Mouse (Mus musculus) G1E (cell line): ENCODE measurements around the gene Itgad.

Experiments
- CTCF ChIP-seq: IDR thresholded peaks from 2 replicates; pipeline ENCODE4 v1.5.1; 2012; ENCODE audit warnings: low read depth, low read length, inconsistent platforms, mixed read lengths
- GATA1 ChIP-seq: IDR thresholded peaks from 2 replicates; pipeline ENCODE4 v1.6.1; 2012; ENCODE audit warnings: borderline replicate concordance, low read length, inconsistent platforms, mixed read lengths
- GATA2 ChIP-seq: IDR thresholded peaks from 2 replicates; pipeline ENCODE4 v1.6.1; 2012; ENCODE audit warnings: low read depth, low read length, inconsistent platforms, borderline replicate concordance
- POLR2AphosphoS5 ChIP-seq: IDR thresholded peaks from 2 replicates; pipeline ENCODE4 v1.6.1; 2012; ENCODE audit warnings: low read depth, low read length, inconsistent platforms; ENCODE audit not compliant: insufficient replicate concordance
- TAL1 ChIP-seq: conservative IDR thresholded peaks from 2 replicates; pipeline ENCODE4 v1.6.1; 2012; ENCODE audit warnings: low read depth, low read length, inconsistent platforms, mixed read lengths

GRCm38 (mm10) chr7:128266056-128266455 lies 111.9 kb downstream of the Itgad start:
- TF ChIP-seq CTCF (no peak), GATA1 (no peak), GATA2 (no peak), POLR2AphosphoS5 (no peak), TAL1 (no peak)
